Mouse (Mus musculus) adrenal gland, postnatal 10 days (tissue): Measurements from ENCODE around the gene Rab44. TPM values are rescaled to one million over a fixed set of nuclear protein-coding genes. Genes with fewer than 3 reads are reported as not detected.

Experiments
- DNase-seq: peaks from one replicate; pipeline ENCODE4 v3.0.0; 2021; ENCODE audit warnings: mixed read lengths
- total RNA-seq, 2 experiments: library from RNA; stranded (reverse); gene quantifications; 2 replicates each; pipeline ENCODE4 v1.2.3; 2021

Rab44 gene
- total RNA-seq, 2 experiments from 2014 or later: 0.66 to 1.4 TPM

GRCm38 (mm10) chr17:29168438-29168837 is 54.5 kb downstream of the Rab44 start:
- DNase-seq: no peak

GRCm38 (mm10) chr17:29168996-29169601 is 55.2 kb downstream of the Rab44 start:
- peak; percentile 43 for DNase-seq

- DNase-seq: no peak
Measured at GRCm38 (mm10) chr17:29170431-29171000, 56.6 kb downstream of the Rab44 start.

GRCm38 (mm10) chr17:29171001-29171772 is 57.2 kb downstream of the Rab44 start:
- peak; percentile 92 for DNase-seq

- no peak for DNase-seq
Measured at GRCm38 (mm10) chr17:29172062-29172461, 58.1 kb downstream of the Rab44 start.

GRCm38 (mm10) chr17:29173165-29173564 is 59.2 kb downstream of the Rab44 start:
- no peak for DNase-seq

- no peak for DNase-seq
Measured at GRCm38 (mm10) chr17:29175693-29176092, 61.7 kb downstream of the Rab44 start.

GRCm38 (mm10) chr17:29176391-29177267 is 62.7 kb downstream of the Rab44 start:
- peak; percentile 83 for DNase-seq

- no peak for DNase-seq
Measured at GRCm38 (mm10) chr17:29178503-29179059, 64.6 kb downstream of the Rab44 start.

- no peak for DNase-seq
Measured at GRCm38 (mm10) chr17:29179917-29180316, 66.0 kb downstream of the Rab44 start.

- no peak for DNase-seq
Measured at GRCm38 (mm10) chr17:29180406-29181127, 66.6 kb downstream of the Rab44 start.

GRCm38 (mm10) chr17:29181751-29182150 is 67.8 kb downstream of the Rab44 start:
- no peak for DNase-seq

- DNase-seq: no peak
Measured at GRCm38 (mm10) chr17:29183162-29183561, 69.2 kb downstream of the Rab44 start.

- DNase-seq: no peak
Measured at GRCm38 (mm10) chr17:29185376-29186046, 71.6 kb downstream of the Rab44 start.

GRCm38 (mm10) chr17:29186989-29187859 is 73.3 kb downstream of the Rab44 start:
- DNase-seq: no peak

- DNase-seq: no peak
Measured at GRCm38 (mm10) chr17:29188989-29189388, 75.0 kb downstream of the Rab44 start.

GRCm38 (mm10) chr17:29195579-29195978 is 81.6 kb downstream of the Rab44 start:
- no peak for DNase-seq
